Mouse (Mus musculus) adrenal gland, postnatal 4 days (tissue): ENCODE measurements at regions not wholly inside any gene's neighbourhood (a gene's known extent, or its start where the extent isn't known, plus 50 kb on each side); places are given as distances from the start of the nearest gene placed in this dataset.

Experiments
- DNase-seq, 2 experiments: peaks; one replicate each; pipeline ENCODE4 v3.0.0; 2021 to 2022; ENCODE audit warnings: low spot score in 2 of 2, mixed read lengths in 2 of 2

DNA sequence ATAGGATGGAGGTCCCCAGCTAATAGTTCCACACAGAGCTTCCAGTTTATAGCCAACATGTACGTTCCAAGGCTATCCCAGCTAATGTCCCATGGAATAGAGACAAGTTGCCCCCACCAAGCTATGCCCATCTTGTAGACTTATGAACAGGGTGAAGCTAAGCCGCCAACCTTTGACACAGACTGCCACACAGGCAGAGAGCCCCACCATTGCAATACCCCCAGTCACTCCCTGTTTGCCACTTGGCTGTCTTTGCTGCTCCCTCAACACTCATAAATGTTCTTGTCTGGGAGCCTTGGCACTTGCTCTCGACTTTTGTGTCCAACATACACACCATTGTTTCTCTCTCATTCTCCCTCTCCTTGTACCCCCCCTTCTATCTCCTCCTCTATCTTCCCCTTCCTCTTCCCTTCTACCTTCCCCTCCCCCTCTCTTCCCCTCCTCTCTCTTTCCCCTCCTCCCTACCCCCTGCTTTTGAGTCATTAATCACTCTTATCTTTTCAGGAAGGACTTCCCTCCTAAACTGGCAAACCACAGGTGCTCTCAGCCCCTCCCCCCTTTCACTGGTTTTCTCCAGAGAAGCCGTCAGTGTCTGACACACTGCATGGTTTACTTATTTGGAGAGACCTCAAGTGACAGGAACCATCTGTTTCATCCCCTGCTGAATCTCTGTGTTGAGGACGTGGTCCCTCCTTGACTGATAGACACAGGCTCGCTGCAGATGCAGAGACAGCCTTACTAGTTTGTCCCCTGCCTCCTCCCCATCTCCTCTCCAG is 148.2 kb downstream of the Kdr start:
- no peak for DNase-seq

DNA sequence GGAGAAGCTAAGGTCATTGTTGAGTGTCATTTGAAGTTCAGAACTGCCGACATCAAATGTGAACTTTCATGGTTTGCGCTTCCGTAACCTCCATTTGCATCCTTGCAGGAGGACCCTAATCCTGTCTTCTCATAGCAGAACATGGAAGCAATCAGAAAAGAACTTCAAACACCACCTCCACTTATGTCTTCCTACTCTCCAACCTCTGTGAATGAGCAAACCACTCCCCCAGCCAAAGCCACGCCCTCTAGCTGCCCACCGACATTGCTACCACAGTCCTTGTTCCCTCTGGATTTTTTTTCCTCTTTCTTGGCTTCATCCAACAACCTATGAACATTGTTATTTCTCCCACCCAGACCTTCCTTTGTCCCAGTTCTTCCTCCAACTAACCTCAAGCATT is 149.9 kb downstream of the Kdr start:
- DNase-seq = no peak

DNA sequence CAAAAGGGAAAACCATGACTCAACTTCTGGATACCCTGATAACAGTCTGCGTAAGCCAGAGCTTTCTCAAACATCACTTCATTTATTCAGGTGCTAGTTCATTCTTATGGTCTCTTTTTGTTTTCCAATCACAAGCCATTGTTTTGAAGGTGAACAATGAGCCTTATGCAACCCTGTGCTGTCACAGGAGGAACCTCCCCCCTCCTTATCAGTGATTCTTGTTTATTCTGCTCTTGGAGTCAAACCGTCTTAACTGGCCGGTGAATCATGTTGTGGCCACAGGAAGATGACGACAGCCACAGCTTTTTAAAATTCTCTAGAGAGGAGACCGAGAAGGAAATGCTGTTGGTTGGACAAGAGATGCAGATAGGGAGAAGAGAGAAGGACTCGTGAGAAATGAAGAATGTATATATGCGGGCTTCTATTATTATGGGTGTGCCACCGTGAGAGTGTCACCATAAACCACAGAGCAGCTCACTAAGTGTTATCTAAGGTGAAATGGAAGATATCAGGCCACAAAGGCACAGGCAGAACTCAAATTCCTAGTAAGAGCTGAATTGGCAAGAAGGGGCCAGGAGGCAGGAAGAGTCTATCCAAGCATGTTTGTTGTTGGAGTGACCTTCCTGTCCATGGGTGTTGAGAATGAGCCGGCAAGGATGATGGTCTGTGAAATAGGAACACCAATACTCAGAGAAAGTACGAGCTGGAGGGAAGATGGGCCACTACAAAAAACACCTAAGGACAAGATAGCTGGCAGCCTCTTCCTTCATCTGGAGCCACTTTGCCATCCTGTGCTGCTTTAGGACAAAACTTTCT is 151.8 kb downstream of the Kdr start:
- no peak for DNase-seq

DNA sequence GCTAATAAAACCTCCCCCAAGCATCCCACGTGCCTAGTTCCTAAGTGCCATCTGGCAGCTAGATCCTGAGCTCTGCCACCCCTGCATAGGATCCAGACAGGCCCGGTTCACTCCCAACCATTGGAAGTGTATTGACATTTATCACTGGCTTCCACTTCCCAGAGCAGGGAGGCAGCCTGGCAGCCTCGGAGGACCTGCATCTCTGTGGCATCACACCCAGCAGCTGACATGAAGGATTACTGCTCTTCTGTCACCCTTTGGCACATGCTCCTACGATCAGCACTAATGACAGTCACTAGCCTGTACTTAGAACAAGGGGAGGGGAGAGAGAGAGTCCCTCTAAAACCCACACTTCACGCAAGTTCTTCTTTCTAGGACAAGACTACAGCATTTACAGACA is 152.7 kb downstream of the Kdr start:
- no peak for DNase-seq

DNA sequence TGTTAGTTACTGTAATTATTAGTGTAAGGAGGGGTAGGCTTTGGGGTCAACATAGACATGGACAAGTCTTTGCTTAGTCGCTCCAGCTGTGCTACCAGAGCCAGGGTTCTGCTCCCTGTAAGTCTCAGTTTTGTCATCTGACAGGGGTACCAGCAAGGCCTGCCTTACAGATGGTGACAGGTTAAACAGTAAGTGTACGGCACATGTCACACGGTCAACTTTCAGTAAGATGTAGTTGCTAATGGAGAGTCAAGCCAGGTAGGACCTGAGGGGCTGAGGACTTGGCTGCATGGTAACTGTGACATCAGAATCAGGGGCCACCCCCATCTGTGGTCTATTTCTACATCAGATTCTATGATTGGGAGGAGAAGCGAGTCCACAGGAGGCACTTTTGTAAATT is 153.6 kb downstream of the Kdr start:
- no peak for DNase-seq

DNA sequence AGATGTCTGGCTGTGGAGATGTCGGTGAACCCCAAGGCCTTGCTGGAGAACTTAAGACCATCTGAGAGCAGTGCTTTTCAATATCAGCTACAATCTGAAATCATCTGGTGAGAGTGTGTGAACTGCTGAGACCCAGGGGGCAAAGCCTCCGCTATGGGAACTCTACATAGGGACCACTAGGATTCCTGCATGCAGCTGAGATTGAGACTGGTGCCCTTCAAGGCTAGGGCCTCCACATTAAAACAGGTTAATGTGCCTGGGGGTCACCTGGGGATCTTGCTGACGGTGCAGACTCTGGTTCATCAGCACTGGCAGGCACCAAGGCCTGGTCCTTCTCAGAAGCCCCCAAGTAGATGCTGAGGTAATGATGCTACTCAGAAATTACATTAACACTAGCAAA is 154.6 kb downstream of the Kdr start:
- no peak for DNase-seq

DNA sequence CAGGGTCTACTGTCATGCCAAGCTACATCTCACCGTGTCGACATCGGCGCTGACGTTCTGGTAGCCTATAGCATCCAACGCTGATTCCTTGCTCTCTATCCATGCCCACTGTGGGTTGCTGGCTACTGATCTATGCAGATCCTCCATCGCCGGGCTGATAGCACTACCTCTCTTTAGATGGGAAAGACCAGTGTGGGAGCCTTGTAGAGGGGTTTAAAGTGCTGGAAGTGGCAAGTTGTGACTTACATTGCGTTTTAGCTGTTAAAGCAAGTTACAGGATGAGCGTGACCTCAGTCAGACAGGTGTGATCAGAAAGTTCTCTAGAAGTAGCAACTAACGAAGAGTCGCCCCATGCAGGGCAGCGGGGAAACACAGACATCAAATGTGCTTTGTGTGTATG is 160.9 kb downstream of the Kdr start:
- no peak for DNase-seq

DNA sequence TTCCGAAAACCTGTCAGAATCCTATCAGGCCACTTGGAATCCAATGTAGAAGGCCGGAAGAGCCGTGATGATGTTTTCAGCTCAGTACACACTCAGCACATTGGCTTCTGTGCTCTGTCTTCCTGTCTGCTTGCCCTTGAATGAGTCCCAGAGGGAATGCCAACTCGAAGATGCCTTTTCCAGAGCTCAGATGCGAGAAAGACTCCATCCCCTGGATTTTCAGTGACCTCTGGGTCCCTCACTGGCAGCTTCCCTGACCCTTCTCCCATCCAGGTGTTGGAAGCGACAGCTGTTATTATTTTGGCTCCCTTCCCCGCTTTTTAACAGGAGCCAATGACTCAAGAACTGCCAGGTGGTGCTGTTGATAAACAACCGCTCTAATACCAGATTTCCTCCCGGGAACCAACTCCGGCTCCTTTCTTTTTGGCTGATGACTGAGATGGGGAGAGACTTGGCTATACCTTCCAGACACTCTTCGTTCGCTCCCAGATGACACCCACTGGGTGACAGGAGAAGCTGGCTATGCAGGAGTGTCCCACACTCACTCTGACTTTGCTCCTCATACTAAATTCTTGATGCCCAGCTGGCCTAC is 163.8 kb downstream of the Kdr start:
- no peak for DNase-seq

DNA sequence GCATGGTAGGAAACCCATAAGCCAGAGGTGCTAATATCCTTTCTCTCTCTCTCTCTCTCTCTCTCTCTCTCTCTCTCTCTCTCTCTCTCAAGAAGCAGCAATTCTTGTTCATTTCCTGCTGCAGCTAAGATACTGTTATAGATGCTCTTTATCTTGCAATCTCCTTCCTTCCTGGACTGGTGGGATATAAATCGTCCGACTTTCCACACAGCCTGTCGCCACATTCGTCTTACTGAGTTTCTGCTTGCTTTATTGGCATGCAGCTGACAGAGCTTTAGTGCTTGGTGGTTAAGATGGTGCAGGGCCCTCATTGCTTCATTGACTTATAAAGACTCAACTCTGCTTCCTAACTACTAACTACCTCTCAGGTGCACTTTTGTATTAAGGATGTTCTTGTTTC is 165.6 kb downstream of the Kdr start:
- no peak for DNase-seq

DNA sequence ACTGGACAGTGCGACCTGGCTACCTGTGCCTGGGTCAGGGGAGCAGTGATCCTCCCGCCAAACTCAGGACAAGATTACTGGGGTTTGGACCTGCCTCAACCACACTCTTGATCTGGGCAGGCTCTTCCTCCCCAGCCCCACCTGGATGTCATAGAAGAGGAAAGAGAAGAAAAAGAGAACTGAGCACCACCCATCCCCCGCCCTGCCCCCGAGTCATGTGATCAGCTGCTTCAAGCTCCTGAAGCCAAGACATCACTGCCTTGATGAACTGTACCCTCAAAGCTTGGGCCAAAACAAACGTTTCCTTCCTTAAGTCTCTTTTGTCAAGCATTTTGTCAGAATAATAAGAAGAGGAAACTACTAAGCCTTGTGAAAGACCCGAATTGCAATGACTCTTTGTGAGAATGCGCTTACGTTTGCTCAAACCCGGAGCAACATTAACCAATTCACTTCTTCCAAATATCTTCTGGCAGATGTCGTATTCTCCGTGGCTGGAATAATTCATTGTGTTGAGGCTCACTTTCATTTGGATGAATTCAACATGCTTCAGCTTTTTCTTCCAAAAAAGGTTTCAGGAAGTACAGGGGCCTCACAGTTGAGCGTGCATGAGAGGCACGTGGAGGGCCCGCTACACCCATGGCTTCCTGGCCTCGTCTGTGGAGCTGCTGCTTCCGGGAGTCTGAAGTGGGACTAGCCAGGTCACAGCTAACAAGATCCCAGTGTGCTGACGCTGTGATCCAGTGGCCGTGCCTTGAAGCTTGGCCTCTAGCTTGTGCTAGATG is 169.5 kb downstream of the Kdr start:
- no peak for DNase-seq

DNA sequence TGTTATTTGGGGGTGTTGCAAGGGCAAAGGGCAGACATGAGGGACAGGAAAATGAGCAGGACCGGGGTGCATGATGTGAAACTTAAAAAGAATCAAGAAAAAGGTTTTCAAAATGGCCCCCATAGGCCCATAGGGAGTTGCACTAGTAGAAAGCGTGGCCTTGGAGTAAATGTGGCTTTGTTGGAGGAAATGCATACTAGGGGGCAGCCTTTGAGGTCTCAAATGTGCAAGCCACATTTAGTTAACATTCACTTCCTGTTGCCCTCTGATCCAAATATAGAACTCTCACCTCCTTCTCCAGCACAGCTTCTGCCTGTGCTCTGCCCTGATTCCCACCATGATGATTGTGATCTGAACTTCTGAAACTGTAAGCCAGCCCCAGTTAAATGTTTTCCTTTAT is 173.2 kb downstream of the Kdr start:
- DNase-seq = no peak

DNA sequence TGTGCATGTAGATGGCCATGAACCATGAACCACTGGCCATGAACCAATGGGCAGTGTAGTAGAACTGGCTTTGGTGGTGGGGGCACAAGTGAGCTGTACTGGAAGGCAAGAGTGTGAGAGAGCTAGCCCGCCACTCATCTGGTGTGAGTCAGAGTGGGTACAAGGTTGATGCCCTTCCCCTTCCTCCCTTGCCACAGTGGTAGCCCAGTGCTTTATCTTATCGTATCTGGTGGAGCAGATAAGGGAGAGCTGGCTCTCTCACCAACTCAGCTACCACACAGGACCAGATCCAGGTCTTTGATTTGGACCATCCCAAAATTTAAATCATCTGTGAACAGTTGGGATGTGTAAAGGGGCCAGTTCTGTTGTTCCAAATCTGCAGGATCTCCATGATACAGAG is 173.9 kb downstream of the Kdr start:
- DNase-seq = no peak

DNA sequence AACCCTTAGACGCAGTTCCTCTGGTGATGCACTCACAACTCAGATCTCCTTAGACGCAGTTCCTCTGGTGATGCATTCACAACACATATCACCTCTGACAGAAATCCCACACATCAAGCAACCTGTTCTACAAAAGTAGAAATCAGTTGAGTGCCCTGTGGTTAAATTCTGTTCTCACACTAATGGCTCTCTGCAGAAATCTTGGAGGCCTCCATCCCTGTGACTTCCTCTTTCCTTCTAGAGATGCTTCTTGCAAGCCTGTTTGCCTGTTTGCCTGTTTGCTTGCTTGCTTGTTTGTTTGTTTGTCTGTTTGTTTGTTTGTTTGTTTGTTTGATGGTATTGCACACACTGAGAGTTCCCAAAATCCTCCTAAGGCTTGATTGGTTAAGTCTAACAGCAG is 175.2 kb downstream of the Kdr start:
- no peak for DNase-seq

DNA sequence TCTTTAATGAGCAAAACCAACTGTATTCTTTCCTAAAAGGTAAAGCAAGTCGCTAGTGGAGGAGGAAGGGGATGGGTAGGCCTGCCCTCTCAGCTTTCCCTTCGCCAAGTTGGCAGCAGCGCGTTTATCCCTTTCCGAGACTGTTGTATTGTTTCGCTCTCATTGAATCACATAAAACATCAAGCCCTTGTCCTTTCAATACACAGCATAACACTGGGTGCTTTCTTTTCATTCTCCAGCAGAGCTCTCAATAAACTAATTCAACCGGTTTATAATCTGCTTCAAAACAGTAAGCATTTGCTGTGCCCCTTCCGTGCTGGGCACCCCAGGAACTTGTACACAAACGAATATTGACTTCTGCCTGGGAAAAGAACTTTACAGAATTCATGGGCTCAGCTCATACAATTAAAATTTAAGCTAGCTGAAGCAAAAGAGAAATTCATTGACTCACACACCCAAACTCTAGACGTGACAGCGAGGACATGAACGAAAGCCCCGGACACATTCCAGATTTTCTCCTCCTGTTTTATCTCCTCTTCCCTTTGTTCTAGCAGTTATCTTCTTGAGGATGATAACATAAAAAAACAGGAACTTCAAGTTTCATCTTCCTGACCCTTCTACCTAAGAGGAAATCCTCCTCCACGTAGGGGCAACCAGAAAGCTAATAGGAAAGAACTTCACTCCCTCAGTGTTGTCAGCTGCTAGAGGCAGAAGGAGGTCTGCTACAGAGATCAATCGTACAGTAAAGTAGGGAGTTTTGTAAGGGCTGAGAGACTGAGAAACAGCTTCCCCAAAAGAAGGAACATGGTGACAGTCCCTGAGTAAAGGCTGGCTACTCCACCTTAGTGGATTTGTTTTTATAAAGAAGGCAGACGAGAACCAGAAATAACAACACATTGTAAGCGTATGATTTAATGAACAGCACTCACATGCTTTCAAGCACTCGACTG is 177.9 kb downstream of the Kdr start:
- no peak for DNase-seq

DNA sequence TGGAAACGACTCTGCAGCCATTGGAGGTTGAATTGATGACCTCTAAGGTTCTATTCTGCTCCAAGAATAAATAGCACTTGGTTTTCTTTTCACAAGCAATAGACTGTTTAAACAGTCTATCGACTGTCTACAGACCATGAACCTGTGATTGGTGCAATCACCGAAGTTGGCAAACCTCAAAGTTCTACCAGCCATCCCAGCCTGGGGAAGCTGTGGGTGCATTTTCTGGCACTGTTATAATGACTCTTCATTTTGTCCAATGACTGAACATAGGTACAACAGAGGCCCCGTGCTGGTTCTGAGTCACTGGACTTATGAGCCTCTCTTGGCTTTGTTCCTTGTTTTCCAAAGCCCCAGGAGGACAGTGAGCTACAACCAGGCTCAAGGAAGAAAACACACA is 178.6 kb downstream of the Kdr start:
- no peak for DNase-seq

DNA sequence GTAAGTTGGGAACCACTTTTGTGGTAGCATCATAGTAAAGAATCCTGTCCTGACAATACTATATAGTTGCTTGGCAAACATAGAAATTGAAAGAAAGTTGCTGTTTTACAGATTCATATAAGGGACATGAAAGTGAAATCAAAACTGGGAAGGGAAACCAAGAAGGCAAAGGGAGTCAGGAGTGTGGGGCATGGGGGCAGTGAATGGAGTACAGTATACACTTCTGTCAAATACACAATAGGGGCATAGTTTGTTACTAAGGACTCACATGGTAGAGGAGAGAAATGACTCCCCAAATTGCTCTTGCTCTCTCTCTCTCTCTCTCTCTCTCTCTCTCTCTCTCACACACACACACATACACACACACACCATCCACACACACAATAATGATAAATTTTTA is 185.1 kb downstream of the Kdr start:
- no peak for DNase-seq

DNA sequence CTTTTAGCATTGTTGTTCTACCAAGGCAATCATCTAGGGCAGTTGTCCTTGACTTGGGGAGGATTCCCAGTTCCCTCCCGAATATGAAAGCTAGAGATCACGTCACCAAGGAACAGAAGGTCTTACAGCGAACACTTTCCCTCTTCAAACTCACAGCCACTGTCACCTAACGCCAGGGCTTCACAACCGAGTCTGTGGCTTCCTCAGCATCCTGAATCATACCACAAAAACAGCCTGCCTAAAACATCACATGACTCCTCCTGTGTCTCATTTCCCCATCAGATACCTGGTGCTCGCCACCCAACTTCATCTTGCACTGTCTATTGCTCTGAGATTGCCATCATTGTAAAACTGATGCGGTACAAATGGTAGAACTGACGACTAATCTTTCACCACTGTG is 186.5 kb downstream of the Kdr start:
- no peak for DNase-seq

DNA sequence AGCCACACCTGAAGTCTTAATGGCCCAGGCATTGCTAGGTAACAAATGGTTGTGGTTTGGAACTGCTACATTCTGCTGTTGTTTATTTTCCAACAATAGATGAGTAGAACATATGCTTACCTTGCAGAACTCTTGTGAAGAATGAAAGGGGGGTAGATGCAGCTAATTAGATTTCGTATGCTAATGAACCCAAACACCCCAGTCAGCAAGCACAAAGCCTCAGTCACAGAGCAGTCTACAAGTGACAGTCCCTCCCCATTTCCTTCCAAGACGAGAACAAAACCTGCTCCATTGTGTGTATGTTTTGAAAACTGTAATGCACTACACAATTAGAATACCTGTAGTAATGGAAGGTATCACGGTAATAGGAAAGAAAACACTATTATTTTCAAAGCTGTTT is 190.2 kb downstream of the Kdr start:
- DNase-seq = no peak

DNA sequence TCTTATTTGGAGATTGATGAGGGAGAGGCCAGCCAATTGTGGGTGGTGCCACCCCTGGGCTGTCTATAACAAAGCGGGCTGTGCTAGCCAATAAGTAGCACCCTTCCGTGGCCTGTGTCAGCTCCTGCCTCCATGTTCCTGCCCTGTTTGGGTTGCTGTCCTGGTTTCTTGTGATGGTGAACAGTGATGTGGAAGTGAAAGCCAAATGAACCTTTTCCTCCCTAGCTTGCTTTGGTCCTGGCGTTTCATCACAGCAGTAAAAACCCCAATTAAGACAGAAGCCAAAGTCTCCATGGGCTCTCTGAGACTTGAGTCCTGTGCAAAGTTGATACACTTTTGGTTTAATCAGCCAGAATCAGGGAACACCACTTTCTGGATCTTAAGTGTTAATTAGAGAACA is 192.1 kb downstream of the Kdr start:
- no peak for DNase-seq

DNA sequence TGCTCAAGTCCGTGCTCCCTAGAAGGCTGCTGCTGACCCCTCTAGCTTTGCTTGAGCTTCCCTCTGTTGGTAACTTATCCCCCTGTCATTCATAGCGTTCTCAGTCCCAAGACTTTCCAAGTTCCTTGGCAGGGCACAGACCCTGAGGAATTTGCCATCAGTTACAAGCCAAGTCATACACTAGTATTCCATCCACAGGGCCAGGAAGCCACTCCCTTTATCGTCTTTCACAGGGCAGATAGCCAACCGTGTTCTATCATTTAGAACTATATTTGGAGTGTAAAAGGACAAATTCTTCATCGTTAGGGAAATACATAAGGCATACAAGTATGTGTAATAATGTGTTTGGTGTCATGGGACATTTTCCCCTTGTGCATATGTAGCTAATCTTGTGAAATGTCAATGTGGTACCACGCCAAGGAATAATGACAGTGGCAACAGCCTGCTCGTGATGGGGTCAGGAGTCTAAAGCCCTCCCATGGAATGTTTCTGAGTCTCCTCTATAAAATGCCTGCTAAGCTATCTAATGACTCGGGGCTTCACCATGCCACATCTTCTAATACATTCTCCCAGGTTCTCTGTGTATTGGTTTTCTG is 193.2 kb downstream of the Kdr start:
- DNase-seq = no peak
